Mouse (Mus musculus) liver, postnatal 0 days (tissue): ENCODE measurements around the gene Mrpl50. TPM values are rescaled to one million over a fixed set of nuclear protein-coding genes. Genes with fewer than 3 reads are reported as not detected.
A peak's percentile ranks its signal among the peaks of the same experiment; 100 is the strongest.
"Not testable (repeated sequence)": the region's sequence is repeated elsewhere in the genome, so short reads cannot be mapped to it uniquely, and the experiment has no call there.

Experiments used
- ATAC-seq: fragments of 200-750 bp; cut with Nextera tagmentation; 2 replicates; pipeline ENCODE4 v1.8.0; 2017; ENCODE audit warnings: mild to moderate bottlenecking, moderate library complexity
- DNase-seq: peaks from one replicate; pipeline ENCODE4 v3.0.0-alpha.2; 2016
- H3K27ac ChIP-seq: fragments of 300-500 bp; sonication (generic); 2 replicates; pipeline ENCODE4 v1.5.1; 2014; ENCODE audit warnings: antibody characterized with exemption, moderate library complexity, mild to moderate bottlenecking, low read depth
- H3K27me3 ChIP-seq: fragments of 300-500 bp; sonication (generic); 2 replicates; pipeline ENCODE4 v1.6.1; 2014; ENCODE audit warnings: low read length, control low read depth, mixed read lengths; ENCODE audit not compliant: insufficient read depth
- H3K36me3 ChIP-seq: fragments of 300-500 bp; sonication (generic); replicated peaks from 2 replicates; pipeline ENCODE4 v1.6.1; 2014; ENCODE audit warnings: mild to moderate bottlenecking, control low read depth, low read length, moderate library complexity, mixed read lengths; ENCODE audit not compliant: insufficient read depth
- H3K4me1 ChIP-seq: fragments of 300-500 bp; sonication (generic); 2 replicates; pipeline ENCODE4 v1.6.1; 2014; ENCODE audit warnings: antibody characterized with exemption, mild to moderate bottlenecking, control low read depth; ENCODE audit not compliant: insufficient read depth
- H3K4me2 ChIP-seq: fragments of 300-500 bp; sonication (generic); 2 replicates; pipeline ENCODE4 v1.6.1; 2014; ENCODE audit warnings: low read depth, mild to moderate bottlenecking, low read length, moderate library complexity, mixed read lengths
- H3K4me3 ChIP-seq: fragments of 300-500 bp; sonication (generic); 2 replicates; pipeline ENCODE4 v1.5.1; 2014; ENCODE audit warnings: low read depth, low read length
- H3K9ac ChIP-seq: fragments of 300-500 bp; sonication (generic); replicated peaks from 2 replicates; pipeline ENCODE4 v1.6.1; 2014; ENCODE audit warnings: mild to moderate bottlenecking, moderate library complexity
- H3K9me3 ChIP-seq: fragments of 300-500 bp; sonication (generic); 2 replicates; pipeline ENCODE4 v1.6.1; 2016; ENCODE audit warnings: mild to moderate bottlenecking, control low read depth, low read length, mixed read lengths
- CTCF ChIP-seq: sonication (generic); IDR thresholded peaks from 2 replicates; pipeline ENCODE4 v1.5.1; 2016; ENCODE audit warnings: antibody characterized with exemption, low read depth
- EP300 ChIP-seq: IDR thresholded peaks from 2 replicates; pipeline ENCODE4 v1.6.1; 2016; ENCODE audit warnings: antibody characterized with exemption, low read depth, mild to moderate bottlenecking
- WGBS: fragments of 180-500 bp; shearing (Covaris S2); extraction: QIAGEN DNeasy Blood & Tissue Kit; methylation state at CpG from one replicate; pipeline ENCODE4 v1.1.7; 2014; ENCODE audit not compliant: insufficient replicate concordance; 5-methylcytosine and 5-hydroxymethylcytosine counted together
- polyA plus RNA-seq: library from polyadenylated mRNA; unstranded; fragments of >200 nt; fragmentation: Nextera tagmentation; extraction: Ambion mirVana; gene quantifications from 2 replicates; pipeline ENCODE4 v1.2.1, GENCODE M21; 2015

The Mrpl50 gene
- polyA plus RNA-seq, 1 experiment from 2014 or later: 64.3 TPM

GRCm38 (mm10) chr4:49485442-49485841, 35.5 kb downstream of the Mrpl50 start:
- no peak overlapping the region for H3K4me2 ChIP-seq
- H3K9me3 ChIP-seq: no peaks in the 10 kb centered on the region
- DNase-seq (no peak), ATAC-seq (peak; percentile 95)
- TF ChIP-seq EP300 (peak; percentile 73), CTCF (no peak)
- peak overlapping the region; percentile 84 for H3K27ac ChIP-seq
- H3K36me3 ChIP-seq: 0 out of 2 replicates have a peak, but pooled peaks cover 3% of the 10 kb centered on the region
- H3K4me1 ChIP-seq: peaks cover 6% of the 10 kb centered on the region
- no peak overlapping the region for H3K9ac ChIP-seq
- H3K27me3 ChIP-seq: no peaks in the 10 kb centered on the region
- H3K4me3 ChIP-seq: no peak overlapping the region

- H3K36me3 ChIP-seq: no peaks in the 10 kb centered on the region
- ATAC-seq: no peak
- H3K27ac ChIP-seq: peak overlapping the region; percentile 76
- TF ChIP-seq EP300 (no peak), CTCF (no peak)
- no peak for DNase-seq
- H3K27me3 ChIP-seq: no peaks in the 10 kb centered on the region
- peak overlapping the region; percentile 23; the same call in 1 of the 2 replicates for H3K9ac ChIP-seq
- H3K4me2 ChIP-seq: peak overlapping the region; percentile 38; the same call in 1 of the 2 replicates
- H3K9me3 ChIP-seq: no peaks in the 10 kb centered on the region
- H3K4me3 ChIP-seq: peak overlapping the region; percentile 26
- peaks cover 8% of the 10 kb centered on the region for H3K4me1 ChIP-seq
- WGBS: 55% methylated on average over 3 of the region's 3 CpGs
Observed at GRCm38 (mm10) chr4:49480896-49481295, 40.0 kb downstream of the Mrpl50 start.

DNA sequence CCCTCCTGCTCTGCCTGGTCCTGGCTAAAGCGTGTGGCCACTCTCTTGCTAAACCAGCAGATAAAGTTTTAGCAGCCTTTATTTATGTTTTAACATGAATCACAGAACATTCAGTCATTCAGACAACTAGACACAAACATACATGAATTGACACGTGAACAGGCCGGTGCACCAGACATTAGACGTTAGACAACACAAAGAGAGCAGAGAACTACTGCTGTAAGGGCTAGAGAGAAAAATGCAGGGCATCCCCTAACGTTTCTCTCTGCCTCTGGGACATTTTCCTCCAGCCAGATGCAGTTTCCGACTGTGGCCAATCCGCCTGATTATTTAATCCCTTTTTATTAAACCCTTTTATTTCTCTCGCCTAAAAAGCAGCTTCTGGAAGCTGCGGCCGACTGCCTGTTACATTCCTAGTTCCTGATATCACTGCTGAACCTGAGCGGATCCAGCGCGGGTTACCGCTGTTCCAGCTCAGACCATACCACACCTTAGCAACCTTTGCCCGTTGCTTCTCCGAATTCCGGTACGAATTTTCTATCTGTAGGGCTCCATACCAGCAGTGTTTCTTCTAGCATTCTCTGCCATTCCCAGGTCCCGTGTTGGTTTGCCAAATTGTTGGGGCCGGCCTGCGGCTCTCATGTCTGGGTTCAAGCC, 40.7 kb downstream of the Mrpl50 start:
- WGBS: 36% methylated on average over 21 of the region's 21 CpGs
- H3K9me3 ChIP-seq: no peaks in the 10 kb centered on the region
- TF ChIP-seq EP300 (no peak), CTCF (no peak)
- peak overlapping the region; percentile 26 for H3K4me3 ChIP-seq
- DNase-seq (no peak), ATAC-seq (peak; percentile 33; the same call in 1 of the 2 replicates)
- peak overlapping the region; percentile 76 for H3K27ac ChIP-seq
- H3K27me3 ChIP-seq: no peaks in the 10 kb centered on the region
- H3K36me3 ChIP-seq: no peaks in the 10 kb centered on the region
- peak overlapping the region; percentile 38 for H3K4me2 ChIP-seq
- H3K4me1 ChIP-seq: peaks cover 13% of the 10 kb centered on the region
- H3K9ac ChIP-seq: peak overlapping the region; percentile 23; the same call in 1 of the 2 replicates

- not testable (repeated sequence) for H3K4me3 ChIP-seq, ATAC-seq, H3K9me3 ChIP-seq, H3K36me3 ChIP-seq, H3K9ac ChIP-seq, DNase-seq, H3K27me3 ChIP-seq
- peaks cover 19% of the 10 kb centered on the region for H3K4me1 ChIP-seq
- 26% methylated on average over 2 of the region's 2 CpGs for whole genome bisulfite sequencing
- H3K4me2 ChIP-seq: peak overlapping the region; percentile 66; the same call in 1 of the 2 replicates
- H3K27ac ChIP-seq: peak overlapping the region; percentile 23; the same call in 1 of the 2 replicates
Observed at GRCm38 (mm10) chr4:49479035-49479434, 41.9 kb downstream of the Mrpl50 start.

DNA sequence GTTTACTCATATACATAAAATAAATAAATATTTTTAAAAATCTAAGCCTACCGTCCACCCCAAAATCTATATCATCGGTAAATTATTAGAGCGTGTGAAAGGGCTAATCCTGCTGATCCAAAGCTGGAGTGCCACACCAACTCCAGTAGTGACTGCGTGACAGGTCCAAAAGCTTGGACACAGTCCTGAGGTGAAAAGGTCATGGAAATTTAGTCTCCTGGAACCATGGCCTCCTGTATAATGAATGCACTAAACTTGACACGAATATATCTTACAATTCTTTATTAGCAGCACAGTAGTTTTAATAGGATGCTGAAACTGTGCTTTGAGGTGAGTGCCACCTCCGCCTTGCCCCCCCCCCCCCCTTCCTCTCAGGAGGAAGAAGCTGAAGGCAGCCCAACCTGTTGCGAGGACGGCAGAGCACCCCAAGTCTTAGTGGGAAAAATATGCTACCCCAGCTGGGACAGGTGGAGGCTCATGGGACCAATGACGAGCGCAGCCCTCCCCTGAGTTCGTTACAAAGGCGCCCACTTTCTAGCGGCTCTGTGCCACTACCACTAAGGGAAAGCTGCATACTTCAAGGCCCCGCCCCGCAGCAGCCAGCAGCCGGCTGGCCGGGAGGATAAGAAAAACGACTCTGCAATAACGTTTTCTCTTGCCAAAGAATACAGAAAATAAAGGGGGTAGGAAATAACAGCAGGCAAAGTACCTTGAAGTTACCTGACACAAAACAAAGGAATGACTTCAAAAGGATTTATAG, 42.6 kb downstream of the Mrpl50 start:
- DNase-seq (peak; percentile 75), ATAC-seq (peak; percentile 86)
- Histone ChIP-seq H3K4me3 (peak overlapping the region; percentile 34), H3K9me3 (no peaks in the 10 kb centered on the region), H3K27ac (peak overlapping the region; percentile 58), H3K36me3 (no peaks in the 10 kb centered on the region), H3K9ac (peak overlapping the region; percentile 47), H3K27me3 (no peaks in the 10 kb centered on the region), H3K4me1 (peaks cover 19% of the 10 kb centered on the region), H3K4me2 (peak overlapping the region; percentile 66)
- WGBS: 19% methylated on average over 19 of the region's 19 CpGs
- peak; percentile 85 for TF ChIP-seq EP300
- TF ChIP-seq CTCF: no peak

- ATAC-seq (peak; percentile 43), DNase-seq (no peak)
- no peak overlapping the region for H3K9ac ChIP-seq
- H3K27ac ChIP-seq: no peak overlapping the region
- no peaks in the 10 kb centered on the region; the same call in 1 of the 2 replicates for H3K36me3 ChIP-seq
- no peaks in the 10 kb centered on the region for H3K9me3 ChIP-seq
- no peak overlapping the region for H3K4me2 ChIP-seq
- H3K4me3 ChIP-seq: no peak overlapping the region
- TF ChIP-seq EP300 (peak; percentile 70; the same call in 1 of the 2 replicates), CTCF (no peak)
- H3K4me1 ChIP-seq: peaks cover 14% of the 10 kb centered on the region
- H3K27me3 ChIP-seq: no peaks in the 10 kb centered on the region
Observed at GRCm38 (mm10) chr4:49474583-49474982, 46.3 kb downstream of the Mrpl50 start.
